Mouse (Mus musculus) gastrocnemius, postnatal 4 days (tissue): ENCODE data around the gene Pitpnb. TPM values are rescaled to one million over a fixed set of nuclear protein-coding genes. Genes with fewer than 3 reads are reported as not detected.

Experiments used
- DNase-seq, 2 experiments: peaks; one replicate each; pipeline ENCODE4 v3.0.0; 2021 to 2022; ENCODE audit warnings: low spot score in 2 of 2, mixed read lengths in 2 of 2
- long read RNA-seq, 2 experiments: library from polyadenylated mRNA; stranded (forward); transcript quantifications; one replicate each; pipeline ENCODE4 v2.0.0; 2021
- total RNA-seq, 2 experiments: library from RNA; stranded (reverse); gene quantifications; 2 replicates each; pipeline ENCODE4 v1.2.3; 2021

Pitpnb gene
- total RNA-seq: 10 to 100 TPM; 50.1 to 53.1 TPM
- long read RNA-seq, experiment 1, partial matches to known transcripts: 4 of 105 reads
- long read RNA-seq, experiment 1, other reads (novel, unspliced or antisense): 101 of 105 reads
- long read RNA-seq, experiment 2, partial matches to known transcripts: 7 of 119 reads
- long read RNA-seq, experiment 2, other reads (novel, unspliced or antisense): 112 of 119 reads

- DNase-seq: peak; percentile 99
These were observed at the start of gene Pitpnb for GRCm38 (mm10) chr5:111330417-111331098. Gene Pitpnb, plus strand, starts transcription at chr5:111330763.

- DNase-seq: no peak
These were observed 46.0 kb upstream of the Pitpnb start for GRCm38 (mm10) chr5:111284420-111285175.

- DNase-seq: no peak
These were observed 43.0 kb upstream of the Pitpnb start for GRCm38 (mm10) chr5:111287571-111287970.

DNA sequence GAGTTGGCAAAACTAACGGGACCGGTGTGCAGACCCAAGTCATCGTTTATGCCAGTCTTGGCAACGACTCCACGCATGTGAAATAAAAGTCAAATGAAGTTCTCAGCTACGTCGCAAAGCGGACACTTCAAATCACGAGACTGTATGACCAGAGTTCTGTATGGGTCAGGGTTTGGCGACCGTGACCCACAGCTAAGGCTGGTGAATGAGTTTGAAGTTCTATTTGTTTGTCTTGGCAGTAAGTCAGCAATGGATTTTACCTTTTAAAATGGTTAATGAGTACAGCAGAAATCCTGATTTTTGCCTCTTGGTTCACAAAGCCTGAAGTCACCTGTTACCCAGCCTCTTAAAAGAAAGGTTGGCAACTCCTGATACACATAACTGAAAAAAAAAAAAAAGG is 42.1 kb upstream of the Pitpnb start:
- DNase-seq: no peak

DNA sequence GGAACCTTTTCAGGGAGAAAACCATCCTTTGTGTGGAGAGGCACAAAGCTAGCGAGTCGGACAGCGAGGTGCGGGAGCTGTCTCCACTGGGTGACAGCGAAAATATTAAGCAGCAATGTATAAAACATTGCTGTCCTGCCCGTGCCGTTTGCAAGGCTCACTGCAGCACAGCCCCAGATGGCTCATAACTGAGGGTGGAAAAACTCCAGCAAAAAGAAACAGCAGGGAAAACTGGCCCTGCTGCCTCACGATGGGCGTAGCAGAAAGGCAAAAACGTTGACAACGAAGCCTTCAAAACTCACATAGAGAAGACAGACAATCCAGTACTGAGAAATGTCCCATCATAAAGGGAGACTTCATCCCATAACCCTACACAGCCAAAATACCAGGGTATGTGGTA is 40.5 kb upstream of the Pitpnb start:
- no peak for DNase-seq

GRCm38 (mm10) chr5:111291639-111292038 is 38.9 kb upstream of the Pitpnb start:
- no peak for DNase-seq

GRCm38 (mm10) chr5:111297801-111298200 is 32.8 kb upstream of the Pitpnb start:
- no peak for DNase-seq

- DNase-seq: no peak
These were observed 31.9 kb upstream of the Pitpnb start for GRCm38 (mm10) chr5:111298706-111299105.

GRCm38 (mm10) chr5:111300776-111301175 is 29.8 kb upstream of the Pitpnb start:
- DNase-seq: no peak

DNA sequence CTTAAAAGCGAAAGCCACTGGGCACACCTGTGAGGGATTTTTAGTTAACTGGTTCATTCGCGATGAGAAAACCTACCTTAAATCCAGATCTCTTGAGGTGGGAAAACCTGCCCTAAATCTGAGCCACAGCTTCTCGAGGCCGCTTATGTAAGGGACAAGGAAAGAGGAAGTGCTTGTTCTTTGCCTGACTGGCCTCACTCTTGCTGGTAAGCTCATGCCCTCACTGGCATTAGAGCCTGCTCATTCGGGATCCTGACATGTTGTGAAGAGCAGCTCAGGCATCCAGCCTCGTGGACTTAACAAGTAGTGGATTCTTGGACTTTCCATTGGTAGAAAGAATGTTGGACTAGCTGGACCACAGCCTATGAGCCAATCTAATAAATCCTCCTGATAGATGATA is 28.8 kb upstream of the Pitpnb start:
- no peak for DNase-seq

DNA sequence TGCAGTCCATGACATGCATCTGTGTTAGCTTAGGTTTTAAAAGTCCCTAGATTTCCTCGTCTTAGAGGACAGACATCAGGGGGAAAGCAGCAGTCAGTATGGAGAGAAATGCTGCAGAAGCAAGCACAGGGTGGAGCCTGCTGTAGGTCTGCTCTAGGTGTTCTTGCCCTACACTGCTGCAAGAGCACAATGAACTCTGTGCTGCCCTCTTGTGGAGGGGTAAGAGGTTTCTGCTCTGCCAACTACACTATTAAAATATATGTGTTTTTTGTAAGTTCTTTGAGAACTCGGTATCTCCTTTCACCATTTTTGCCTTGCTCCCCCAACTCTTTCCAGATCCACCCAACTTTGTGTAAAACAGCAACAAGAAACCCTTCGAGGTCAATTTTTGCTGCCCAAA is 25.8 kb upstream of the Pitpnb start:
- DNase-seq: no peak

- no peak for DNase-seq
These were observed 20.4 kb upstream of the Pitpnb start for GRCm38 (mm10) chr5:111310185-111310584.

DNA sequence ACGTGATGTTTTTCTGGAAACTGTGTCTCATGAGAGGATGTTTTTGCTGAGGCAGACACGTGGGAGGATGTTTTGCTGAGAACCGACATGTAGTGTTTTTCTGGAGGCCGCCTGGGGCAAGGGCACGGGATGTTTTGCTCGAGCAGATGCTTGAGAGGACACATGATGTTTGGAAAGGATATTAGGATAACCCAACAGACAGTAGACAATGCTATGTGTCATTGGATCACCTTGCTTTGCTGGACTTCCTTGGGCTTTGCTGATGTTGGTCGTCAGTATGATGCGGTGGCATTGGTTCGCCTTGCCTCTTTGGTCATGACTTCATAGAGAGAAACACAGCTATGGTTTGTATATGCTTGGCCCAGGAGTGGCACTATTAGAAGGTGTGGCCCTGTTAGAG is 16.7 kb upstream of the Pitpnb start:
- no peak for DNase-seq

- no peak for DNase-seq
These were observed 15.5 kb upstream of the Pitpnb start for GRCm38 (mm10) chr5:111315061-111315460.

- no peak for DNase-seq
These were observed 13.0 kb upstream of the Pitpnb start for GRCm38 (mm10) chr5:111317526-111317925.

DNA sequence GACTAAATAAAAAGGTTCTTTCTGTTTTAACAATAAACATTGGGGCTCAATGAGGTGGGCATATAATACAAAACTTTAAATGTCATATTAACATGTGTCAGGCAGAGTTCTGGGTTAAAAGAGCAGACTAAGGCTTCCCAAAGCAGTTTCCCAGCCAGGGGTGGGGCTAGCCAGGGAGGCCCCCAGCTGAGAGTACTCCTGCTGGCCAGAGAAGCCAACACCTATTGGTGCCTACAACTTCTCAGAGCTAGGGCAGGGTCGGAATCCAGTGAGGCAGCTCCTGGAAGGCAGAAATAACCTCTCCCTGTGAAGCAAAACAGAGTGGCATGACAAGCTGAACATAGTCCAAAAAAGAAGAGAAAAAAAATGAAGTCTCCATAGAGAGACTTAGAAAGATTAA is 11.6 kb upstream of the Pitpnb start:
- no peak for DNase-seq

DNA sequence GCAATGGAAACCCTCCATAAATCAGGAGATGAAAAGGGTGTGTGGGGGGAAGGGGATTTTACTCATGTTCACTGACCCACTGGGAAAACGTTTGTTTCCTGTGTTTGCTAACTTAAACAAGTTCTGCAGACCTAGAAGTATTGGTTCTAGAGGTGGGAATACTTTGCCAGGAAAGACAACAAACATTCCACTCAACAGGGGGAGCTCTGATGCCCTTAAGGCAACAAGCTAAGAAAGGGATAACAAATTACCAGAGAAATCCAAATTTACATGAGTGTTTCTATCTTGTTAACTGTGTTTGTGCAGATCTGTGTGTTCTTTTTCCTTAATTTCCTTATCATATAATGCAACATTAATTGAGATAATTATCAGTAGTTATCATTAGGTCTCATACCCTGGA is 4.8 kb upstream of the Pitpnb start:
- no peak for DNase-seq

DNA sequence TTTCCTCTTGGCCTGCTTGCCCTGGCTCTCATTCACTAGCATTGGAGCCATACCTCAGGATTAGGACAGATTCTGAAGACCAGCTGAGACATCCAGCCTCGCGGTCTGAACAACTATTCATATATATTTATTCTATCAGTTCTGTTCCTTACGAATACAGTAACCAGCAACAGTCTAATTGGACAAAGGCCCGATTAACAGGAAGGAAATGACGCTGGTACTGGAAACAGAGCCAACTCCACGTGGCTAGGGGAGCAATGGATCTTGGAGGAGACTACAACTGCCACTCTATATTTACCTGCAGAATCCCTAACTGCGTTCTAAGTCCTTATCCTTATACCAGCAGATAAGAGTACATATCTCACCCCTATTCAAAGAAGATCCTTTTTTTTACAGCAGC is 3.1 kb upstream of the Pitpnb start:
- no peak for DNase-seq

GRCm38 (mm10) chr5:111329782-111330416 is 664 bp upstream of the Pitpnb start:
- DNase-seq: no peak

DNA sequence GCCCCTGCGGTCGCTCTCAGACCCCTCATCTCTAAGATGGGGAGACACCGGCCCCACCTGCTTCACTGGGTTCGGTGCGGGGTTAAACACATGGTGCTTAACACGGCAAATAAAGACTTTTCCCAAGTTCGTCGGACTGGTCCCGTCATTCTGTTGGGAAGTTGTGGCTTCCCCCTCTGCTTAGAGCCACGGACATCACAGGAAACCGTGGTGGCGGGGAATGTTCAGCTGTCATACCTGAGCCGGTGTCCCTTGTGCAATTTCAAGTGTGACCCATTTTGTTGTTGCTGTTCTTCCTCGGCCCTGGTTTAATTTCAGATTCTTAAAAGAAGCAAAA is 504 bp downstream of the Pitpnb start:
- no peak for DNase-seq

DNA sequence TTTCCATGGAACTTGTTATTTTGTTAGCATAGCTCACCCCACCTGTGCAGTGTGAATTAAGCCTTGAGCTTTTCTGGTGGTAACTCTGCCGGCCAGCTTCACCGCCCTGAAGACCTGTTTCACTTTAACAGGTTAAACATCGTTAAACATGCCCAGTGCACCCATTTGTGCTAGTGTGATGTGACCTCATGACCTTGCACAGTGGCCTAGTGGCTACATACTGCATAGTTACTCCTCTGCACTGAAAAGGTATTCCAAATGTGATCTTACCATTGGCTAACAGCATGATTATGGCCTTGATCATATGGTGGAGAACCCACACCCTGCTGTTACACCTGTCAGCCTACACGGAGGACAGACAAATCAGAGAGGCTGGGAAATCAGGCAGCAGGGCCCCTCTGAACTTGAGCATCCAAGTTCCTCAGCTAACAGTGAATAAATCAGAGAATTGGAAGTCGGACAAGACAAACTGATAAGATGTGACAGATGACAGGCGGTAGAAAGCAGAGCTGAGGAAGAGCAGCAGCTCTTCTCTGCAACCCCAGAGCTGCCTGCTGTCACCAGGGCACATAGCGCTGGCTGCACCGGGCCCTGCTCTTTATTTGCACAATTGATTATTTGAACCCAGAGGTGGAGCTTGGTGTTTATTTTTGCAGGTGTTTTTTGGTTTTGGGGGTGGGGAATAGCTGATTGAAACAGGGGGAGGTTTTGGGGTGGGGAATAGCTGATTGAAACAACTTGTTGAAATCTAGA is 5.6 kb downstream of the Pitpnb start:
- DNase-seq: no peak
